Mouse (Mus musculus): ENCODE measurements around the gene Gm4353. TPM values are rescaled to one million over a fixed set of nuclear protein-coding genes. Genes with fewer than 3 reads are reported as not detected.

Gene Gm4353
- total and polyA plus RNA-seq, 2 experiments from 2014 or later = 0.63 to 1.3 TPM

DNA sequence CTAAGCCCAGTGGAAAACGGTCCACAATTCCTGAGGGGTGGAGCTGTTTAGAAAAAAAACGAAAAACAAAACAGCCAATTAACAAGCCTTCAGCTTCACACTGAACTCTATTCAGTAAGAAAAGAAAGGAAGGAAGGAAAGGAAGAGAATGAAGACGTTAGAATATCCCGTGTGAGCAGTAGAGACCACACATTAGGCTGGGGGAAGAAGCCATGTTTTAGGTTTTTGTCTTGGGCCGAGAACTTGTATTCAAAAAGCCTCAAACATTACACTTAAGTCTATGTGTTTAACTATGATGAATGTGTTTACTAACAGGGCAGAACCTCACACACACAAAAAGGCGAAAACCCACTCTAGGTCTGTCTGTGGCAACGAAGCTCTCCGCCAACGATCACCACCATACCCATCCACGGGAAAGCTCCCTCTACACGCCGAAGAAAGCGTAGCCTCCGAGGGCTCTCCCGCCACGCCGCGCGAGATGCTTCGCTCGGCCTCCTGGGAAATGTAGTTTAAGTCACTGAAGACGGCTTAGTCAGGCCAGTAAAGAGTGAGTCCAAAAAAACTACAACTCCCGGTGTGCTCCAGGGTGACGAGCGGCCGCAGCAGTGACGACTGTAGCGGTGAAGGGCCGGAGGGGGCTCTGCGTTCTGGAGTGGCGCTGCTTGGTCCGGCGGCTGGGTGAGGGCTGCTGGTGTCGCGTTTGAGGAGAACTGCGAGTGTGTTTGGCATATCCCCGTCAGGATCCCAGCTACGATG is 8.5 kb upstream of the Gm4353 start:
- peak; percentile 100 for ATAC-seq
- no peaks in the 10 kb centered on the region for H3K36me3 ChIP-seq (ENCODE audit: insufficient read depth, low read length)
- WGBS = under 1% methylated on average over 38 of the region's 38 CpGs
- H3K27ac ChIP-seq = peak overlapping the region; percentile 98
- H3K9ac ChIP-seq (replicated peaks; ENCODE audit: low read length) = peak overlapping the region; percentile 68
- H3K4me2 ChIP-seq (ENCODE audit: low read depth, low read length) = peak overlapping the region; percentile 80
- H3K9me3 ChIP-seq (ENCODE audit: low read length) = no peaks in the 10 kb centered on the region
- H3K27me3 ChIP-seq (ENCODE audit: insufficient read depth, low read length) = no peaks in the 10 kb centered on the region
- peak; percentile 69 for TF ChIP-seq CTCF (IDR thresholded peaks at IDR 0.05; ENCODE audit: low read depth)
- DNase-seq (ENCODE audit: low spot score) = peak; percentile 99
- H3K4me3 ChIP-seq (ENCODE audit: low read length) = peak overlapping the region; percentile 59
- peaks cover 14% of the 10 kb centered on the region for H3K4me1 ChIP-seq (ENCODE audit: insufficient read depth, low read length)

DNA sequence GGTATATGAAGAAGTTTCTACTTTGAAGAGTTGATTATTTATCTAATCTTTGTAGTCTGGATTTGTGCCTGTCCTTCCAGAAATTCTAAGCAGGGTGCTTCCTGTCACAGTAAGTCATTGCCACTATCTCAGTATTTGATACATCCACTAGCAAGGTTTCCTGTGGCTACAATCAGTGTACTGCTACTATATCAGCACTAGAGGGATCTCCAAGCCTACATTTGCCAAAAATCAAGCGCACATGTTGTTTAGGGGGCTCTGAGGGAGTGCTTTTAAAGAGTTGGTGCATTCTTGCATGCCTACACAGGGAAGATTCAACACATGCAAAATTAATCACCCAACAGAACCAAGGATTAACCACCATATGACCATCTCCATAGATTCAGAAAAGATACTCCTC is 23.7 kb downstream of the Gm4353 start:
- TF ChIP-seq CTCF (IDR thresholded peaks at IDR 0.05; ENCODE audit: low read depth) = peak; percentile 58
- no peak overlapping the region for H3K4me2 ChIP-seq (ENCODE audit: low read depth, low read length)
- H3K4me1 ChIP-seq (ENCODE audit: insufficient read depth, low read length) = no peaks in the 10 kb centered on the region
- no peaks in the 10 kb centered on the region for H3K27me3 ChIP-seq (ENCODE audit: insufficient read depth, low read length)
- no peak overlapping the region for H3K4me3 ChIP-seq (ENCODE audit: low read length)
- no peak overlapping the region for H3K27ac ChIP-seq
- no peak overlapping the region for H3K9ac ChIP-seq (replicated peaks; ENCODE audit: low read length)
- ATAC-seq (no peak), DNase-seq (ENCODE audit: low spot score) (peak; percentile 30)
- H3K36me3 ChIP-seq (ENCODE audit: insufficient read depth, low read length) = no peaks in the 10 kb centered on the region
- WGBS = 29% methylated on average over 1 of the region's 1 CpGs
- H3K9me3 ChIP-seq (ENCODE audit: low read length) = no peaks in the 10 kb centered on the region

DNA sequence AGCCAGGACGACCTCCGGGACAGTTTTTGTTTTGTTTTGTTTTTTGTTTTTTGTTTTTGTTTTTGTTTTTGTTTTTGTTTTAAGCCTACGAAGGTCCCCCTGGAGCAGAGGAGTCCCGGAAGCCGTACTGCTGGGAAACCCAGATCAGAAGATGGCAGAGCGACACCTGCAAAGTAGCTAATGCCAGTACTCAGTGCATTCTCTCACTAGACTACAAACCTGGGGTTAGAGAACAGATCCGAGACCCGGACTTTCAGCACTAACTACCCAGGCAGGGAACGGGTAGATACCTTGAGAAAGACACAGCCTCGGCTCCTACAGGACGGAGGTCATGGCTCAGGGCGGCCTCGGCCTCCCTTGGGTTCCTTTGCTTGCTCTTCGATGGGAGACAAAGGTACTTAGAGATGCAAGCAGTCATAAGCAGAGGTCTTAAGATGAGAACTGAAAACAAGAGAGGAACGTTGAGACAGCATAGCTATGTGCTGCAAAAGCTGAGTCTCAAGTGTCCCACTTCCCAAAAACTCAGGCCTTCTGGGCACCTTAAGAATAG is 43.9 kb downstream of the Gm4353 start:
- Histone ChIP-seq H3K9ac (replicated peaks; ENCODE audit: low read length) (no peak overlapping the region), H3K4me2 (ENCODE audit: low read depth, low read length) (peak overlapping the region; percentile 84), H3K27me3 (ENCODE audit: insufficient read depth, low read length) (peaks cover 8% of the 10 kb centered on the region), H3K36me3 (ENCODE audit: insufficient read depth, low read length) (no peaks in the 10 kb centered on the region), H3K27ac (no peak overlapping the region), H3K4me1 (ENCODE audit: insufficient read depth, low read length) (peaks cover 6% of the 10 kb centered on the region; the same call in 1 of the 2 replicates), H3K9me3 (ENCODE audit: low read length) (no peaks in the 10 kb centered on the region), H3K4me3 (ENCODE audit: low read length) (peak overlapping the region; percentile 42)
- TF ChIP-seq CTCF (IDR thresholded peaks at IDR 0.05; ENCODE audit: low read depth) = no peak
- ATAC-seq = 0 out of 2 replicates have a peak, but pooled peaks have one; percentile 34
- DNase-seq (ENCODE audit: low spot score) = no peak
- 16% methylated on average over 15 of the region's 15 CpGs for WGBS

DNA sequence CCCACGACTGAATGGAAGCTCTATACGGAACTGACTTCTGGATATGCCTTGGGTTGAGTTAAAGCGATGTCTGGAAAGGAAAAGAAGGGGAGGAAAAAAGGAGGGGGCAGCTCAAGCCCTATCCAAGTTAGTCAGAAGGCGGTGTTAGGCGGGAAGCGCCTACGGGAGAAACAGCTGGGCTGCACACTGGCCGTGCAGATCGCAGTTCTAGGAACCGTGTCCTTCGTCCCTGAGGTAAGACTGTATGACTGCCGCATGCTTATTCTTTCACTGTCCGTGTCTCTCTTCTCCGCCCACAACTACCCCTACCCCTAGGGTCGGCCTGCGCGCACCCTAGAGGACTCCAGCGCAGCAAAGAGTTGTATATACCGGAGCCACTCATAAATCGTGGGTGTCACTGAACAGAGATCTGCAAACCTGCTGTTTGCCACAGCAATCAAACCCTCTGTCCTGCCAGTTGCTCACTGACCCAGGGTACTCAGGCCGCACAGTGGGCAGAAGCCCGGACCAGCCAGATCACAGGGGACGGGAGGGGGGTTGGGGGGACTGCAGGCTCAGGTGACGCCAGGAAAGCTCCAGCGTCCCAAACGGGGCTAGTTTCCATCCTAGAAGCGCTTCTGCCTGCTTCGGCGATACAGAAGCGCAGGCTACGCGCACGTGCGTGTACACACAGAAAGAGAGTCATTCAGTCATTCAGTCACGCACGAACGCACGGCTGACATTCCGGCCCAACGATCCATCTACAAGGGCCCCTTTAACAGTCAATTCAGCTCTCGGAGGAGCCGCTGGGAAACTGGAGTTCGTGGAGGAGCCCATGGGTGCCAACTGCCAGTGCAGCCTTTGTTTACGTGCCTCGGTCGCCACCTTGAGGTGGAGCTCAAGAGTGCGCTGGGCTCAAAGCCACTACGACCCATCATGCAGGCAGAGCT is 44.6 kb downstream of the Gm4353 start:
- Histone ChIP-seq H3K27ac (no peak overlapping the region; the same call in 1 of the 2 replicates), H3K27me3 (ENCODE audit: insufficient read depth, low read length) (peaks cover 14% of the 10 kb centered on the region), H3K9ac (replicated peaks; ENCODE audit: low read length) (peak overlapping the region; percentile 34), H3K4me3 (ENCODE audit: low read length) (peak overlapping the region; percentile 42), H3K36me3 (ENCODE audit: insufficient read depth, low read length) (no peaks in the 10 kb centered on the region), H3K4me1 (ENCODE audit: insufficient read depth, low read length) (peaks cover 6% of the 10 kb centered on the region; the same call in 1 of the 2 replicates), H3K4me2 (ENCODE audit: low read depth, low read length) (peak overlapping the region; percentile 84), H3K9me3 (ENCODE audit: low read length) (no peaks in the 10 kb centered on the region)
- under 1% methylated on average over 48 of the region's 48 CpGs for WGBS
- peak; percentile 96 for TF ChIP-seq CTCF (IDR thresholded peaks at IDR 0.05; ENCODE audit: low read depth)
- peak; percentile 94 for ATAC-seq
- peak; percentile 93 for DNase-seq (ENCODE audit: low spot score)

DNA sequence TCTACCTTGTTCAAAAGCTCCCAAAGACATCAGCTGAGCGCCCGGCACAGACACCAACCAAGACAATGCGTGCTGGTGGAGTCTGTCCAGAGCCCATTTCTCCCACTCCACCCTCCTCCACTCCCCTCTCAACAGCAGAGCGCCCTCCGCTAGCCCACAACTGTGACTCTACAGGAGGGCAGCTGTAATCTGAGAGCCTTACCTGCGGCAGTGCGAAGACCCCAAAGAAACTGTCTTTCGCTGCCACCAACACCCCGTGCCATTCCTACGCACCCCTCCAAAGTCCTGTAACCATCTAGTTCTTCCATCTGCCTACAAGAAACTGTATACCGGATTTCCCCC is 45.3 kb downstream of the Gm4353 start, which contains the start of gene 1110004F10Rik:
TSS of gene 1110004F10Rik (plus strand) at position 202 of the 342 bp plus-strand sequence.
- peak within 1 kb of the TSS; percentile 84 for H3K4me2 ChIP-seq (ENCODE audit: low read depth, low read length)
- no peak for DNase-seq (ENCODE audit: low spot score)
- H3K27ac ChIP-seq = no peak within 1 kb of the TSS; the same call in 1 of the 2 replicates
- H3K27me3 ChIP-seq (ENCODE audit: insufficient read depth, low read length) = peaks cover 16% of the 10 kb centered on the region
- H3K36me3 ChIP-seq (ENCODE audit: insufficient read depth, low read length) = no peaks in the 10 kb centered on the region
- peak within 1 kb of the TSS; percentile 34 for H3K9ac ChIP-seq (replicated peaks; ENCODE audit: low read length)
- no peak for TF ChIP-seq CTCF (IDR thresholded peaks at IDR 0.05; ENCODE audit: low read depth)
- H3K4me3 ChIP-seq (ENCODE audit: low read length) = peak within 1 kb of the TSS; percentile 42
- ATAC-seq = peak; percentile 6; the same call in 1 of the 2 replicates
- under 1% methylated on average over 11 of the region's 11 CpGs for WGBS
- H3K4me1 ChIP-seq (ENCODE audit: insufficient read depth, low read length) = peaks cover 8% of the 10 kb centered on the region
- no peaks in the 10 kb centered on the region for H3K9me3 ChIP-seq (ENCODE audit: low read length)

DNA sequence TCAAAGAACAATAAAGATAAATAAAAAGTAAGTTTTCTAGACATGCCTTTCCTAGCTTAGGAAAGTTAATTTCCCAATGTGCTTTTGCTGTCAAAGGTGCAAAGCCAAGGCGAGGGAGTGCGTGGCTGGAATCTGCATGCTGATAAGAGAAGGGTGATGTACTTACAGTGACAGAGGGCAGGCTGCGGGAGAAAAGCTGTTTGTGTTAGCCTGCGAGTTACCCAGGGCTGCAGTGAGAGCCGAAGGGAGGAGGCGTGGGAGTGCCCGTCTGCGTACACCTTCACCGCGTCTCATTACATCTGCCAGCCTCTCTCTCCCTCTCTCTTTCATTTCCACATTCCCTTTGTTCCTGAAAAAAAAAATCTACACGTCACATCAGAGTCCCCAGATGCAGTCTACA is 45.9 kb downstream of the Gm4353 start, which contains the start of gene Sox6:
TSS of gene Sox6 (minus strand) at position 286 of the 400 bp plus-strand sequence.
- Histone ChIP-seq H3K4me3 (ENCODE audit: low read length) (peak within 1 kb of the TSS; percentile 42), H3K36me3 (ENCODE audit: insufficient read depth, low read length) (no peaks in the 10 kb centered on the region), H3K27me3 (ENCODE audit: insufficient read depth, low read length) (peaks cover 16% of the 10 kb centered on the region), H3K9ac (replicated peaks; ENCODE audit: low read length) (no peak within 1 kb of the TSS; the same call in 1 of the 2 replicates), H3K4me2 (ENCODE audit: low read depth, low read length) (peak within 1 kb of the TSS; percentile 84), H3K27ac (no peak within 1 kb of the TSS), H3K4me1 (ENCODE audit: insufficient read depth, low read length) (peaks cover 12% of the 10 kb centered on the region), H3K9me3 (ENCODE audit: low read length) (no peaks in the 10 kb centered on the region)
- no peak for TF ChIP-seq CTCF (IDR thresholded peaks at IDR 0.05; ENCODE audit: low read depth)
- peak; percentile 12 for DNase-seq (ENCODE audit: low spot score)
- WGBS = 2% methylated on average over 11 of the region's 11 CpGs
- no peak for ATAC-seq
